Mouse (Mus musculus) ES-CJ7 (cell line): ENCODE measurements around the gene Pde1c.
A peak's percentile ranks its signal among the peaks of the same experiment; 100 is the strongest.

ENCODE experiments used
- DNase-seq: peaks from one replicate; pipeline ENCODE4 v3.0.0; 2011; ENCODE audit warnings: low read depth, low spot score

The Pde1c gene

GRCm38 (mm10) chr6:56331432-56331831, 237.5 kb downstream of the Pde1c start:
- DNase-seq: no peak

- no peak for DNase-seq
These were observed 240.8 kb downstream of the Pde1c start for GRCm38 (mm10) chr6:56328103-56328502.

- DNase-seq: no peak
These were observed 246.1 kb downstream of the Pde1c start for GRCm38 (mm10) chr6:56322799-56323198.

- DNase-seq: no peak
These were observed 258.6 kb downstream of the Pde1c start for GRCm38 (mm10) chr6:56310318-56310717.

- no peak for DNase-seq
These were observed 262.8 kb downstream of the Pde1c start for GRCm38 (mm10) chr6:56306066-56306465.

GRCm38 (mm10) chr6:56292176-56292575, 276.7 kb downstream of the Pde1c start:
- peak; percentile 74 for DNase-seq

GRCm38 (mm10) chr6:56289307-56289706, 279.6 kb downstream of the Pde1c start:
- no peak for DNase-seq

GRCm38 (mm10) chr6:56284821-56285220, 284.1 kb downstream of the Pde1c start:
- no peak for DNase-seq

GRCm38 (mm10) chr6:56275461-56275860, 293.4 kb downstream of the Pde1c start:
- no peak for DNase-seq

- DNase-seq: no peak
These were observed 297.2 kb downstream of the Pde1c start for GRCm38 (mm10) chr6:56271741-56272140.

GRCm38 (mm10) chr6:56264509-56264908, 304.4 kb downstream of the Pde1c start:
- DNase-seq: no peak

GRCm38 (mm10) chr6:56260118-56260517, 308.8 kb downstream of the Pde1c start:
- no peak for DNase-seq

- no peak for DNase-seq
These were observed 311.2 kb downstream of the Pde1c start for GRCm38 (mm10) chr6:56257555-56258297.

- DNase-seq: no peak
These were observed 318.8 kb downstream of the Pde1c start for GRCm38 (mm10) chr6:56250091-56250490.

- no peak for DNase-seq
These were observed 377.3 kb downstream of the Pde1c start for GRCm38 (mm10) chr6:56191426-56192140.

GRCm38 (mm10) chr6:56176485-56176884, 392.4 kb downstream of the Pde1c start:
- no peak for DNase-seq

- DNase-seq: no peak
These were observed 396.7 kb downstream of the Pde1c start for GRCm38 (mm10) chr6:56172172-56172571.

- DNase-seq: no peak
These were observed 400.2 kb downstream of the Pde1c start for GRCm38 (mm10) chr6:56168736-56169135.

- DNase-seq: no peak
These were observed 410.7 kb downstream of the Pde1c start for GRCm38 (mm10) chr6:56158217-56158616.

- DNase-seq: no peak
These were observed 412.1 kb downstream of the Pde1c start for GRCm38 (mm10) chr6:56156836-56157235.

GRCm38 (mm10) chr6:56130493-56131159, 438.3 kb downstream of the Pde1c start:
- DNase-seq: no peak

GRCm38 (mm10) chr6:56099520-56100101, 469.3 kb downstream of the Pde1c start:
- DNase-seq: no peak
